Mouse (Mus musculus): ENCODE measurements around the gene Eif2b3. TPM values are rescaled to one million over a fixed set of nuclear protein-coding genes. Genes with fewer than 3 reads are reported as not detected.

Eif2b3 gene
- polyA plus RNA-seq, 1 experiment from 2014 or later, result 29.9 TPM

GRCm38 (mm10) chr4:117108524-117108849, 89.3 kb downstream of the Eif2b3 start:
- H3K4me2 ChIP-seq (replicated peaks; ENCODE audit: low read depth), result no peak overlapping the region
- no peaks in the 10 kb centered on the region for H3K27me3 ChIP-seq (ENCODE audit: control insufficient read depth, insufficient read depth, low read length)
- no peak overlapping the region for H3K9ac ChIP-seq (ENCODE audit: low read length)
- no peak overlapping the region for H3K4me3 ChIP-seq (ENCODE audit: low read depth, low read length)
- DNase-seq (ENCODE audit: low spot score) (no peak), ATAC-seq (ENCODE audit: low FRiP score, low TSS enrichment) (no peak)
- WGBS, result 92% methylated on average over 6 of the region's 6 CpGs
- H3K36me3 ChIP-seq (ENCODE audit: control insufficient read depth, insufficient read depth, low read length), result no peaks in the 10 kb centered on the region
- no peak for TF ChIP-seq EP300 (optimal IDR thresholded peaks at IDR 0.05)
- TF ChIP-seq CTCF (IDR thresholded peaks at IDR 0.05; ENCODE audit: low read depth), result no peak
- H3K9me3 ChIP-seq (ENCODE audit: control insufficient read depth, low read length), result no peaks in the 10 kb centered on the region
- no peaks in the 10 kb centered on the region for H3K4me1 ChIP-seq (replicated peaks; ENCODE audit: control insufficient read depth, insufficient read depth)
- no peak overlapping the region for H3K27ac ChIP-seq (replicated peaks)

- Histone ChIP-seq H3K27me3 (ENCODE audit: control insufficient read depth, insufficient read depth, low read length) (no peaks in the 10 kb centered on the region), H3K36me3 (ENCODE audit: control insufficient read depth, insufficient read depth, low read length) (no peaks in the 10 kb centered on the region), H3K9ac (ENCODE audit: low read length) (no peak overlapping the region), H3K4me3 (ENCODE audit: low read depth, low read length) (no peak overlapping the region), H3K9me3 (ENCODE audit: control insufficient read depth, low read length) (no peaks in the 10 kb centered on the region), H3K4me1 (replicated peaks; ENCODE audit: control insufficient read depth, insufficient read depth) (no peaks in the 10 kb centered on the region), H3K4me2 (replicated peaks; ENCODE audit: low read depth) (no peak overlapping the region), H3K27ac (replicated peaks) (no peak overlapping the region)
- ATAC-seq (ENCODE audit: low FRiP score, low TSS enrichment), result no peak
- 88% methylated on average over 25 of the region's 25 CpGs for whole genome bisulfite sequencing
- no peak for TF ChIP-seq CTCF (IDR thresholded peaks at IDR 0.05; ENCODE audit: low read depth)
- TF ChIP-seq EP300 (optimal IDR thresholded peaks at IDR 0.05), result no peak
- no peak for DNase-seq (ENCODE audit: low spot score)
These were observed 90.1 kb downstream of the Eif2b3 start for GRCm38 (mm10) chr4:117109330-117109729.

GRCm38 (mm10) chr4:117110249-117110648, 91.0 kb downstream of the Eif2b3 start:
- TF ChIP-seq EP300 (optimal IDR thresholded peaks at IDR 0.05), result no peak
- no peak for TF ChIP-seq CTCF (IDR thresholded peaks at IDR 0.05; ENCODE audit: low read depth)
- H3K36me3 ChIP-seq (ENCODE audit: control insufficient read depth, insufficient read depth, low read length), result no peaks in the 10 kb centered on the region

GRCm38 (mm10) chr4:117110985-117111384, 91.8 kb downstream of the Eif2b3 start:
- Histone ChIP-seq H3K9ac (ENCODE audit: low read length) (no peak overlapping the region), H3K36me3 (ENCODE audit: control insufficient read depth, insufficient read depth, low read length) (no peaks in the 10 kb centered on the region), H3K27me3 (ENCODE audit: control insufficient read depth, insufficient read depth, low read length) (no peaks in the 10 kb centered on the region), H3K4me2 (replicated peaks; ENCODE audit: low read depth) (no peak overlapping the region), H3K27ac (replicated peaks) (no peak overlapping the region), H3K4me1 (replicated peaks; ENCODE audit: control insufficient read depth, insufficient read depth) (no peaks in the 10 kb centered on the region), H3K4me3 (ENCODE audit: low read depth, low read length) (no peak overlapping the region), H3K9me3 (ENCODE audit: control insufficient read depth, low read length) (no peaks in the 10 kb centered on the region)
- no peak for DNase-seq (ENCODE audit: low spot score)
- TF ChIP-seq CTCF (IDR thresholded peaks at IDR 0.05; ENCODE audit: low read depth) (no peak), EP300 (optimal IDR thresholded peaks at IDR 0.05) (no peak)
- WGBS, result 97% methylated on average over 11 of the region's 11 CpGs
- no peak for ATAC-seq (ENCODE audit: low FRiP score, low TSS enrichment)

More at GRCm38 (mm10) chr4:117110249-117110648, 91.0 kb downstream of the Eif2b3 start:
- DNase-seq (ENCODE audit: low spot score) (no peak), ATAC-seq (ENCODE audit: low FRiP score, low TSS enrichment) (no peak)
- no peak overlapping the region for H3K4me2 ChIP-seq (replicated peaks; ENCODE audit: low read depth)
- no peaks in the 10 kb centered on the region for H3K4me1 ChIP-seq (replicated peaks; ENCODE audit: control insufficient read depth, insufficient read depth)
- 94% methylated on average over 13 of the region's 13 CpGs for WGBS
- H3K4me3 ChIP-seq (ENCODE audit: low read depth, low read length), result no peak overlapping the region
- no peaks in the 10 kb centered on the region for H3K9me3 ChIP-seq (ENCODE audit: control insufficient read depth, low read length)
- no peak overlapping the region for H3K9ac ChIP-seq (ENCODE audit: low read length)
- no peaks in the 10 kb centered on the region for H3K27me3 ChIP-seq (ENCODE audit: control insufficient read depth, insufficient read depth, low read length)
- H3K27ac ChIP-seq (replicated peaks), result no peak overlapping the region

- no peaks in the 10 kb centered on the region for H3K36me3 ChIP-seq (ENCODE audit: control insufficient read depth, insufficient read depth, low read length)
These were observed 94.0 kb downstream of the Eif2b3 start for GRCm38 (mm10) chr4:117113237-117113636.

GRCm38 (mm10) chr4:117115592-117115991, 96.4 kb downstream of the Eif2b3 start:
- Histone ChIP-seq H3K36me3 (ENCODE audit: control insufficient read depth, insufficient read depth, low read length) (no peaks in the 10 kb centered on the region), H3K9ac (ENCODE audit: low read length) (no peak overlapping the region), H3K4me1 (replicated peaks; ENCODE audit: control insufficient read depth, insufficient read depth) (no peaks in the 10 kb centered on the region; the same call in 1 of the 2 replicates), H3K9me3 (ENCODE audit: control insufficient read depth, low read length) (no peaks in the 10 kb centered on the region), H3K4me3 (ENCODE audit: low read depth, low read length) (no peak overlapping the region), H3K27ac (replicated peaks) (no peak overlapping the region), H3K4me2 (replicated peaks; ENCODE audit: low read depth) (no peak overlapping the region), H3K27me3 (ENCODE audit: control insufficient read depth, insufficient read depth, low read length) (no peaks in the 10 kb centered on the region)
- WGBS, result 86% methylated on average over 5 of the region's 5 CpGs
- ATAC-seq (ENCODE audit: low FRiP score, low TSS enrichment) (no peak), DNase-seq (ENCODE audit: low spot score) (no peak)
- TF ChIP-seq CTCF (IDR thresholded peaks at IDR 0.05; ENCODE audit: low read depth), result no peak
- TF ChIP-seq EP300 (optimal IDR thresholded peaks at IDR 0.05), result no peak

More at GRCm38 (mm10) chr4:117113237-117113636, 94.0 kb downstream of the Eif2b3 start:
- ATAC-seq (ENCODE audit: low FRiP score, low TSS enrichment) (no peak), DNase-seq (ENCODE audit: low spot score) (no peak)
- no peaks in the 10 kb centered on the region for H3K9me3 ChIP-seq (ENCODE audit: control insufficient read depth, low read length)
- no peaks in the 10 kb centered on the region for H3K4me1 ChIP-seq (replicated peaks; ENCODE audit: control insufficient read depth, insufficient read depth)
- no peak overlapping the region for H3K27ac ChIP-seq (replicated peaks)
- WGBS, result 83% methylated on average over 1 of the region's 1 CpGs
- no peak overlapping the region for H3K4me3 ChIP-seq (ENCODE audit: low read depth, low read length)
- H3K27me3 ChIP-seq (ENCODE audit: control insufficient read depth, insufficient read depth, low read length), result no peaks in the 10 kb centered on the region
- H3K4me2 ChIP-seq (replicated peaks; ENCODE audit: low read depth), result no peak overlapping the region
- TF ChIP-seq EP300 (optimal IDR thresholded peaks at IDR 0.05) (no peak), CTCF (IDR thresholded peaks at IDR 0.05; ENCODE audit: low read depth) (peak; percentile 29)
- H3K9ac ChIP-seq (ENCODE audit: low read length), result no peak overlapping the region
